Mouse (Mus musculus) brain, adult 2 months (tissue): ENCODE measurements around the gene Zfp40.

Experiments used
- DNase-seq: peaks from one replicate; pipeline ENCODE4 v3.0.0; 2011; ENCODE audit warnings: low read depth, low spot score

The Zfp40 gene

GRCm38 (mm10) chr17:23192453-23193379, at the start of gene Zfp40:
TSS of gene Zfp40 (minus strand) at chr17:23193252.
- peak; percentile 97 for DNase-seq

- DNase-seq = no peak
Measured at GRCm38 (mm10) chr17:23218320-23218719, 25.3 kb upstream of the Zfp40 start.

- DNase-seq = peak; percentile 20
Measured at GRCm38 (mm10) chr17:23199856-23200255, 6.8 kb upstream of the Zfp40 start.

- DNase-seq = peak; percentile 77
Measured at GRCm38 (mm10) chr17:23193441-23193840, 389 bp upstream of the Zfp40 start.

GRCm38 (mm10) chr17:23187680-23188079, 5.4 kb downstream of the Zfp40 start:
- no peak for DNase-seq
